Mouse (Mus musculus) cerebellum, adult (tissue): ENCODE data around the gene Spata18.

Source experiments
- ATAC-seq: cut with Nextera tagmentation; 2 replicates; pipeline ENCODE4 v1.9.2; 2017; ENCODE audit warnings: mild to moderate bottlenecking, moderate library complexity, mixed read lengths; ENCODE audit not compliant: insufficient number of reproducible peaks, low FRiP score, low TSS enrichment

The Spata18 gene

DNA sequence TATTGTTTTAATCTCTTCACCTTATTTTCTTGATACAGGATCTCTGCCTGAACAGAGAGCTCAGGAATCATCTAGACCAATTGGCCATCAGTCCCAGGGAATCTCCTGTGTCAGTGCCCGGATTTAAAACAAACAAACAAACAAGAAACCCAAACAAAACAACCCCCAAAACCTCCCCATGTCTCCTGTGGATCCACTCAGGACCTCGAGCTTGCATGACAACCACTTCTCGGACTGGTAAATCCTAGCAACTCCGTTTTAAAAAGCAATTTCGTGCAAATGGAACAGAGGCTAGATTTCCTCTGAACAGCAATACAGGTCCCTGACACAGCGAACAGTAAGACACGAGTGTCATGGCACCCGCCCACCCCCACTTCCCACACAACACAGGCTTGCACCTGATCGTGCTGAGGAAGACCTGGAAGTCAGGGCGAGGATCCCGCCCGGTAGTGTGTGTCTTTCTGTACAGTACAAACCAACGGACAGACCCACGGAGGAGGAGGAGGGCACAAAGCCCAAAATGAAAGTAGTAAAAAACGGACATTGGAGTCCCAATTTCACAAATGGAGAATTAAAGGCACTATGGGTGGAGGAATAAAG is 714 bp upstream of the Spata18 start:
- ATAC-seq: no peak

DNA sequence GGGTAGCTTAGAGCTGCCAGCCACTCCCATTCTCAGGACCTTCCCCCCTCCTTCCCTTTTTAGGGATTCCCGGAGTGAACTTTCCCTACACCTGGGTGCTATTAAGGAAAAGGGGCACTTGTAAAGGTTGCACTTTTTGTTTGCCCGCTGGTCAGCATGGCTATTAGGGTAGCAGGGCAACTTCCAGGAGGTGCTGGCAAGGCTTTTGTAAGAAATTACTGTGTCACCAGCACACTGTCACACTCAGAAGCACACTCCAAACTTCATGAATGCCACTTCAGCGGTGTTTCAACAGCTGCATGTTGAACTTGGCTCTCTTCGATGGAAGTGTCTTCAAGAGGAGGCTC is 649 bp downstream of the Spata18 start:
- no peak for ATAC-seq

DNA sequence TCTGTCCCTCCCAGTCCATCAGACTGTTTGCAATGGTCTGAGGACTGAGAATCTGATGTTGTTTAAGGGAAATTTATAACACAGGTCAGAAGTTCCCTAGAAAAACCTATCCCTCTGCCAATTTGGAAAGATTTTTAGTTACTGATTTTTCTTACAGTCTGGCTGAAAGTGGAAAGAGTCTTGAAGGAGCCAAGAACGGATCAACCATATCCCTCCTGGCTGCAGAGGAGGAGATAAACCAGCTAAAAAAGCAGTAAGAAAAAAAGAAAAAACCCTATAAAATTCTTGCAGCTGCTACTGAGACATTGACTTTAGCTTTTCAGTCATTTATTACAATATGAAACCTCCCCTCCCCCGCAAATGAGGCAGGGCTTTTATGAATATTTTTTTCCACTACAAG is 15.5 kb downstream of the Spata18 start:
- ATAC-seq: no peak

DNA sequence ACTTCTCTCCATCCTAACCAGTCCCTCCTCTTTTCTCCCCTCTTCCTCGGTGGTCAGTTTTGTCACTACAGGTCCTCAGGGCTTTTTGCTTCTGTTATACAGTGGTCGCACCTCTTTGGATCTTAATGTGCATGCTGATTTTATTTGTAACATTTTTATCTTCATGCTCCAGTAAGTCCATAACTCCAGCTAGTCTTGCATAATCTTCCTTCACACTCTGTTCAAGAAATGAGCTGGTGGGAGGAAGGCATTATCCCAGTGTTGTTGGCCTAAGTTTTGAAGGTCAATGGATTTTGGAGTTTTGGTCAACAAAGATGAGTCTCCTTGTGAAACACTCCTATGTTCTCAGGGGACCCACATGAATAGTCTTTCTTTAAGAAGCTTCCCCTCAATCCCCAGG is 16.7 kb downstream of the Spata18 start:
- no peak for ATAC-seq

DNA sequence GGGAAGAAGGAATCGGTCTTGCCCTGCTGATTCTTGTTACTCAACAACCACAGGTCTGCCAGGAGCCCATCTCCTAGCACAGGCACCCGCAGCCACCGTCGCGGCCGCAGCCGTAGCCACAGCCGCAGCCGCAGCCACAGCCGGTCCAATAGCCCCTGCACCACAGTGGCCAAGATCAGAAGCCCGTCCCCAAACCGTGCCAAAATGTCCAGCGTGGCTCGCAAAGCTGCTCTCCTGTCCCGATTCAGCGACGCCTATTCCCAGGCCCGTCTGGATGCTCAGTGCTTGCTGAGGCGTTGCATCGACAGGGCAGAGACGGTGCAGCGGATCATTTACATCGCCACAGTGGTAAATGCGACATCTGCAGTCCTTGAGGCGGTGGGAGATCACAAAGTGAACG is 18.2 kb downstream of the Spata18 start:
- ATAC-seq: no peak

DNA sequence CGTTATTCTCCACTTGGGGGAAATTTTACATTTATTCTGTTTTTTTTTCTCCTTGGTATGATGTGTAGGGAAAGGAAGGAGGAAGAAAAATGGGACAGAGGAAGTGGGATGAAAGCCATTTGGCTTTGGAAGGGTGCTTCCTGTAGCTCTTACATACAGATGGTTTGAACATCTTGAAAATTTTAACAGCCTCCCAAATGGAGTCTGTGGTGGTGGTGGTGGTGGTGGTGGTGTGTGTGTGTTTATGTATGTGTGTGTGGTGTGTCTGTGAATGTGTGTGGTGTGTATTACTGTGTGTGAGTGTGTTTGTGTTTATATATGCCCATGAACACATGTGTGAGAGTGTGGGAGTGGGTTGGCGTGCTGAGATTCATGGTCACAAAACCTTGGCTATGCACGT is 24.4 kb downstream of the Spata18 start:
- no peak for ATAC-seq

DNA sequence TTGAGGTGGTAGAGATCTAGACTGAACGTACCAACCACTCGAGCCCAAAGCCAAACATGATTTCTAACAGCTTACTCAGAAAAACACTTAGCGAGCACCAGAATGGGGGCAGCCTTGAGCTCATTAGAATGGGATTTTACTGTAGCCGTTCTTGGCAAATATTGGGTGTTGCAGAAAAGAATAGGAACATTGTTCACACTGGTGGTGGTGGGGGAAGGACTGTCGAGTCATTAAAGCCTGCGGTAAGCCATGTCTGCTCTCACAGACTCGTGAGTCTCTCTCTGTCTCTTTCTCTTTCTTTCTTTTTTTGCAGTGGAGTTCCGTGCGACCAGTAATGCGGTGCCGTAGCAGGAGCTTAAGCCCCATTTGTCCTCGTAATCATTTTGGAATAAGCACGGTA is 25.4 kb downstream of the Spata18 start:
- no peak for ATAC-seq

DNA sequence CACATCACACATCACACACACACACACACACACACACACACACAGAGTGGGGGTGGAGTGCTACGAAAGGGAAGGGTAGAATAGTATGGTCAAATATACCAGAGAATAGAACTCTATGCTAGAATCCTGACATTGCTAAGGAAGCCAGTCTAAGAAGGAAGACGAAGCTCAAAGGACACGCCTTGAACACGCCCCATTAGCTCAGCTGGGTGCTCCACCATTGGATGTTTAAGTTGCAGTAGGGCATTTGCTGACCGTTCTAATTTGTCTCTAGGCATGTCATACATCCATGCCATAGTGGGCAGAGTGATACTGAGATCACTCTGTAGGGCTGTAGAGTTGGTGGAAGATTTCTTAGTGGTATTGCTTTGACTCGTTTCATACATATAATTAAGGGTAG is 32.0 kb downstream of the Spata18 start:
- no peak for ATAC-seq

DNA sequence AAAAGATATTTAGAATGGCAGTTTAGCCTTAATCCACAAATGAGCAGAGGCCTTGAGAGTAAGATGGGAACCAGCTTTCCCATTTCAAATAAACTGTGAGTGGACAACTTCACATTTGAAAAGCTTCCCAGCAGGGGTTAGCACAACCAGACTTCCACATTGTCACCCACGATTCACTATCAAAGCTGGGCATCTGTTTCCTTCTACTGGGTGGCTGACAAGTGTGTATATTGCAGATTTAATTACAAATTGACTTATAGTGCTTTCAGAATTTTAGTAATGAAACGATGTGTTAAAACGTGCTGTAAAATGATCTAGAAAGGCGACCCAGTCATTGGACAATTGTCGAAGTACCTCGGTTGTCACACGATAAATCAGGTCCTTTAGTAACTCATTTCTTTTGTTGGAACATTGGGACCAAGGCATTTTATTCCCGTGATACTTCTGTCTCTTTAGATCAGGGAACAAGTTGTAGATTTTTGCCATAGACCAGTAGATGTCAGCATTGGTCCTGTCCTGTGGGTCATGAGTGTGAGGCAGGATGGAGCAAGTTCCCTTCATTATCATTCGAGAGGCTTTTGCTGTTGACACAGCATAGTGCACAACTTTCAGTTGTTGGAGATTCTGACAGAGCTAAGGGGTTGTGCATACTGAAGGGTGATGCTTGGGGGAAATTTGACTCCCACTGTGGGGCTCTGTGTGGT is 32.7 kb downstream of the Spata18 start:
- peak; percentile 56; the same call in 1 of the 2 replicates for ATAC-seq

DNA sequence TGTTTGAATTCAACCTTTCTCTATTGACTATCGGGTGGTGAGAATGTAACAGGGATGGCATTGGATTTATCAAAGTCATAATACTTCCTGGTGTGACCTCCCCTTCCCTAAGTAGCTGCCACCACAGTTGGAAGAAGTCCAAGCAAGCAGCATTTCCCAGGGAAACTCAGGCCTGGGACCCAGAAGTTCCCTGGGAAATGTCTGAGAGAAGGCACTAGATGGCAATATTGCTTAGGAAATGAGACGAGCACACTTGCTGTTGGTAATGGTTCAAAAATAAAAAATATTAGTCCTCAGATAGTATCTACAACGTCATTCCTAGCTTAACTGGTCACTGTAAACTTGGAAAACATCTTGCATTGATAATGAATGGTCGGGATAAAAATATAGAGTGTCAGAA is 35.0 kb downstream of the Spata18 start:
- ATAC-seq: no peak

DNA sequence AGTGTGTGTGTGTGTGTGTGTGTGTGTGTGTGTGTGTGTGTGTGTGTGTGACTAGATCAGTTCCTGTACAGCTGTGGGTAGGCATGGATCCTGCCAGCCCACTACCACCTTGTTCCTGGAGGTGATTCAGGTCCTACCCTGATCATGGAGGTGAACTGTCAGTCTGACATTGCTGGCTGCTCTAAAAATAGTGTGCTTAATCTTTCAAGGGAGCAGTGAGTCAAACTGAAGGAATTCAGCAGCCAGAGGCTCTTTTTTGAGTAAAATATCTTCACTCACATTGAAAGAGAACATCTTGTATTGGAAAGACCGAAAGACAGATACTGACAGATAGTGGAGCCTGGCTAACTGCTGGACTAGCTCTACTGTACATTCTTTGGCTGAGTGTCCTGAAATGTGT is 37.4 kb downstream of the Spata18 start:
- ATAC-seq: no peak

DNA sequence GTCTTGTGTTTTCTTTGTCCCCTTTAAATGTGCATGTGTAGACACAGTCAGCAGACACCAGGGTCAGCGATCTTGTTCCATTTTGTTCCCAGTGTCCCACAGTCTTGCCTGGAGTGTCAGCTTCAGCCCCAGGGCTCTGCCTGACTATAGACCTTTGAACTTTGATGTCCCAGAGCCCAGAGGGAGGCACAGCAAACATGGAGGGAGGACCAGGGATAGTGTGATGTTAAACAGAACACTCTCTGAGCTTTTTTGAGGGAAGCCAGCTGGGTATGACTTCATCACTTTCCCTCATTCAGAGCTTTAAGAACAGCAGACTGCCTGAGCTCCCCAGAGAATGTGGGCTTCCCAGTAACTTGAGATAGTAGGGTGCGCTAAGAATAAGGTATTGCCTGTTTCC is 39.0 kb downstream of the Spata18 start:
- ATAC-seq: no peak

DNA sequence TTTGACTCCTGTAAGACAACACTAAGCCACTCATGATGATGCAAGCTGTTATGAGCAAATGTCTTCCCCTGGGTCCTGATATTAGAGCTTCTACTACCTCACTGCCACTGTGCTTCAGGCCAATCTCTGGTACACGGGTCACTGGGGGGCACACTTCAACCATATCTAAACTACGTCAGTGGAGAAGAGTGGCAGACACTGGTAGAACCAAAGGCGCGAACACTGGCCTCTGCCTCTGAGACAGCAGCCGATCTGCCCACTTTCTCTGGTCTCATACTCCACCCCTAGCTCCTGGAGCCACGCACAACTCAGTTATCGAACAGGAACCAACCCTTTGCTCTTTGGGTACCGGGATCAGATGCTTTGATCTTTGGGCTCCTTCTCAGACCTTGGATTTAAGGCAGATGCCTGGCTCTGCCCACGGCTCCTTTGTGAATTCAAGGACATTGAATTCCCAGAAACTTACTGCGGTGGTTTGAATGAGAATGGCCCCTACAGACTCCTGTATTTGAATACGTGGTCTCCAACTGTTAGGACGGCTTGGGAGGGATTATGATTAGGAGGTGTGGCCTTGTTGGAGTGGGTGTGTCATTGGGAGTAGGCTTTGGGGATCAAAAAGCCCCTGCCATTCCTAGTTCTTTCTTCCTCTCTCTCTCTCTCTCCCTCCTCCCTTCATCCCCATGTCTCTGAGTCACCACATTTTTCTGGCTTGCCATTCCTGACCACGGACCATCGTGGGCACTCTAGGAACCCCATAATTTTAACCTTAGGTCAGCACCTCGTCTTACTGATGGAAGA is 40.7 kb downstream of the Spata18 start:
- no peak for ATAC-seq

DNA sequence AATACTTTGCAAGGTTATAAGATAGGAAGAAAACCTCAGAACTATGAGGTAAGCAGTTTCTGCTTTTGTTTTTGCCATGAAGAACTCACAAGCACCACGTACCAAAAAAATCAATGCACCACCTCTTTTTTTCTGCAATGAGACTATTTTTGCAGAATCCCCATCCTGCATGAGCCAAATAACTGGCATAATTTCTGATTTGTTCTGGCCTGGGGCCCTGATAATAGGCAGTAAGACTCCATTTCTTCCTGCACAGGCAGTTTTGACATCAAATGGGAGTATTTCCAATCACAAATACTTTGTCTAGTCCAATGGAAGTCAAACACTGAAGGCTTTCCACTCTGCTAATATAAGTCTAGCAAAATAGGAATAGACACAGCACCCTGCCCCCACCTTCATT is 42.6 kb downstream of the Spata18 start:
- ATAC-seq: no peak

DNA sequence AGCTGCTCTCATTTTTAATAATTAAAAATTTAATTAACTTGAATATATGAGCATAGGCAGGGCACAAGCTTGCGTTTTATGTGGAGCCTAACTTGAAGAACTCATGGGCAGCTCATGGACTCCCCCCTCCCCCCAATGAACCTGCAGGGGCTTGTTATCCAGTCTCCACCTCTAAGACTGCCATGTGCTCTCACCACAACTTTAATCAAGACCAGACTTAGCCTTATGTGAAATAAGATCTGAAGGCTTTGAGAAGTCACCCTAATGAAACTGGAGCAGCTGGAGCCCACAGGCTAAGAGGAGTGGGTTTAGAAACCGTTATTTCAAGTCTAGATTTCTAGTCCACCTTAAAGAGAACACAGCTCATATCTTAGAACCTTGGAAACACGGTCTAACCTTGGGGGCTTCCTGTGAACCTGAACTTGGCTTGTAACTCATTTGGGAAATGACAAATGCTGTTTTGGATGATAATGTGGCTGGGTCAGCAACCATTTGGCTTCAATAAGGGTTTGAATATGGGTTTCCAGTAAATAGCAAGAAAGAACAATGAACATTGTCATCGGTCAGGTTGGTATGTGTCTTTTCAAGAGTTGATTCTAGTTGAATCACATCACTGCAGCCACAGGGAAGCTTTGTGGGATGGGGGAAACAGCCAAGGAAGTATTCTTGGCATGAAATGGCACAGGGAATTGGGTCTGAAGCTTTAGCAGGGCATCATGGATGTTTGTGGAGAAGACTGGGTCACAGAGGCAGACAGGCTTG is 43.3 kb downstream of the Spata18 start:
- no peak for ATAC-seq

DNA sequence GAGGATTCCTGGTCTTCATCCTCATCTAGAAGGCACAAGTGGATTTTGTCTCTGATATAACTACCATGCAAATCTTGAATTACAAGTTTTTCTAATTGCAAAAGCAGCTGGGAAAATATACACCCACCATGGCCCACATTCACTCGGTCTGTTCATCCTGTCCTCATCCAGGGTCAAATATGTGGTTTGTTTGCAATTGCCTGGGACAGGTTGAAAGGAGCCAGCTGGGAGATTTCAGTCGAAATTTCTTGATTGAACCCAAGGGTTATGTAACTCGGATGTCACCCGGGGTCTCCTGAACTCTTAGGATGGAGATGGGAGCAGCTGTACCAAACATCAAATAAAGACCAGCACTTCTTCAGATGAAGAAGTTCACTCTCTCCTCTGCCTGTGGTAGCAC is 46.5 kb downstream of the Spata18 start:
- ATAC-seq: no peak

DNA sequence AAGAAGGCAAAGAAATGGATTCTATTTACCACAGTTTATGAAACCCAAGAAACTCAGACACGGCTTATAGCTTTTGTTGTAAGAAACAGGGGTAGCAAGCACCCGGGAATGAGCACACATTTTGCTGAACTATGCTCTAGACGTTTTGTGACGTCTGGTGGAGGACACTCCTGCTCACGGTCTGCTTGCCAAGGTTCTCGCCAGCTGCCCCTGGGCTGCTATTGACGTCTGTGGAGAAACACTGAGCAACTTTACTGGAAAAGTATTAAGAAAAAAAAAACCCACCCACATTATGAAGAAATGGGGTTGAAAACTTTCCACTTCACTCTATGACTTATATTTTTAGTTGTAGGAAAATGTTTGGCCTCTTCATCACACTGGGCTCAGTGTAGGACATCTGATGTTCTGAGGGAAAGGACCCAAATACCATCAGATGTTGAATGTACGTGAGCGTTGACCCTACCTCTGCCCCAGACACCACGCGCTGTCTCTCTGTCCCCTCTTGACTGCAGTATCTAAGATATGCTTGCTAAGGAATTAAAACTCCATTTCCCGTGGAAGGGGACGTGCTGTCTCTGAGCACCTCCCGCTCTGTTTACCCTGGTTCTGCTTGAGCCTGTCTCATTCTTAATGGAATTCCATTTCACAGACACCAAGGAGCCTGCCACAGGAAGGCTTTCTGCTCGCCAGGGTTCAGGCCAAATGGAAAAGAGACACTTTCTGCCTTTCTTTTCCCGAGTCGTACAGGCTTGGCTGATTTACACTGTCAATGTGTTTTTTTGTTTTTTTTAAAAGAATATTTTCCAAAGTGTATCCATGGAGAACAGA is 50.1 kb downstream of the Spata18 start:
- no peak for ATAC-seq

DNA sequence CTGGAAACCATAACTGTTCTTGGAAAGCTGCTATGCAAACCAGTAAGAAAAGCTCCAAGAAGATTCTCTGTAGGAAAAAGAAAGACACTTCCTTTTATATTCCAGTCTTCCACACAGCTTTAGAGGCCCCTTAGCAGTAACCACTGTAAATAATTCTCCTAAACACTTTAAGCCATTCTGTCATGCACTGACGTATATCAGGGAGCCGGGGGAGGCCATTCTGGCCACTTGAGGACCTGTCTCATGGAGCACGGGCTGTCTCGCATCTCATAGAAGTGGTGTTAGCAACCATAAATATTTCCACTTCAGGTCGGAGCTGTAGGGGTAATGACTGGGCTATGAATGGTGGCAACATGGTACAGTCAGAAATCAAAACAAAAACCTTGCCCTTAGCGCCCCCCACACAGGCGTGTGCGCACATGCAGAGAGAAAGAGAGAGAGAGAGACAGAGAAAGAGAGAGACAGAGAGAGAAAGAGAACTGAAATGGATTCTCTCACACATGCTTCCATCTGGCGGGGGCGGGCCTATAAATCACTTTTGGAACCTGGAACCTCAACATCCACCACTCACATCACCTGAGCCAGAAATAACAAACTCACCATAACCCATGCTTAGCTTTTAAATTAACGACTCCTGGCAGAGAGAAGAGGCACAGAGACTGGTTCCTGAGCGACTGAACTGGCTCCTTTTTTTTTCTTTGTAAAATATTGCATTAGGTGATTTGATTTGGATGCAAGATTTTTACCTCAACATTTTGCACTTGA is 50.9 kb downstream of the Spata18 start:
- ATAC-seq: no peak

DNA sequence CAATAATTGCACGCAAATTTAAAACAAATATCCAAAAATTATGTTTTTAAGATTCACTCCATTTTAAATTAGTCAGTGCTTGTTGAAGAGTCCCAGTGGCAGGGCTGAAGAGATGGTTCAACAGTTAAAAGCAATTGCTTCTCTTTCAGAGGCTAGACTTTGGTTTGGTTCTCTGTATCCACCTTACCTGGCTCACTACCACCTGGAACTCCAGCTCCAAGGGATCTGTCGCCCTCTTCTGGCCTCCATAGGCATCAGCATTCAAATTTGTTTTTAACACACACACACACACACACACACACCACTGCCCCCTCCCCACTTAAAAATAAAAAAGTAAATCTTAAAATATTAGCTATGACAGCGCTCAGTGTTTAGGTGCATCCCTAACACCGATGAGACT is 51.9 kb downstream of the Spata18 start:
- no peak for ATAC-seq
